Mouse (Mus musculus): ENCODE data around the gene Cnr2.

The Cnr2 gene

DNA sequence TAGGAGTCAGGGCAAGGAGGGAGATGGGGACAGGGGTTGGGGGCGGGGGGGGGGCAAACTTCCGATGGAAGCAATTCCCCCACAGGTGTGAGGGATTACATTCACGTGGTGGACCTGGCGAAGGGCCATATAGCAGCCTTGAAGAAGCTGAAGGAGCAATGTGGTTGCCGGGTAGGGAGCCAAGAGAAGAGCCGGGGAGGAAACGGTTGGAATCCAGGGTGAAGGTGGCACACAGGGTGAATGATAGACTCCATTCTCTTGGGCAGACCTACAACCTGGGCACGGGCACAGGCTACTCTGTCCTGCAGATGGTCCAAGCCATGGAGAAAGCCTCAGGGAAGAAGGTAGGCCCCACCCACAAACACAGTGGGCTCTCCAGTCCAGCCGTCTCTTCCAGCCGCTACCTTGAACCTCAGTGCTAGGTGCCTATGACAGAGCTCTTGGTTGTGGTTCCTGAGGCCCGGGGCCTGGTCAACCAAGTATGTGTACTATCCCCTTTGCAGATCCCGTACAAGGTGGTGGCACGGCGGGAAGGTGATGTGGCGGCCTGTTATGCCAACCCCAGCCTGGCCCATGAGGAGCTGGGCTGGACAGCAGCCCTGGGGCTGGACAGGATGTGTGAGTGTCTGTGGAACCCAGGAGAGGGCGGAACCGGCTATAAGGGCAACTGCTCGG lies 72.0 kb downstream of the Cnr2 start:
- no peak for DNase-seq

DNA sequence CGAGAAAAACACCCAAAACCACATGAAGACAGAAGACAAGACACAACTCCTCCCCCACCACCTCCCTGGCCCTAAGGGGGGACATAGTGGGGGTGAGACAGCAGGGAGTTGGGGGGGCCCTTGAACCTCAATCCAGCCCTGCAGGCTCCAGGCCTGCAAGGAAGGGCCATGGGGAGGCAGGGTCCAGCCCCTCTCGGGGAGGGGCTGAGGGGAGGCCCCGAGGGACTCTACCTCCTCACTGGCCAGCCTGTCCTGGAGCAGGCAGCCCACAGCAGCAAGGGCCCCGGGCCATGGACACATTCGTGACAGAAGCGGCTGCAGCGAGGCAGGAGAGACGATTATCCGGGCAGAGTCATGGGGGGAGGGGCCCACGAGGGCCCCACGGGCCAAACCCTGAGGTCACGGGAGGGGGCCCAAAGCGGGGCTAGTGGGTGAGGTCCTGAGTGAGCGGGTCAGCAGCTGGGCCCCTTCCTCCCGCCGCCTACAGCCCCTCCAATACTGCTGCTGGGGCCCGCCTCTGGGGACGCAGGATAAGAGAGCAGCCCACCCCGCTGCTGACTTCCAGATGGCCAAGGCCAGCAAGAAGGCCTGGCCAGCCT lies 73.2 kb downstream of the Cnr2 start:
- DNase-seq = no peak

DNA sequence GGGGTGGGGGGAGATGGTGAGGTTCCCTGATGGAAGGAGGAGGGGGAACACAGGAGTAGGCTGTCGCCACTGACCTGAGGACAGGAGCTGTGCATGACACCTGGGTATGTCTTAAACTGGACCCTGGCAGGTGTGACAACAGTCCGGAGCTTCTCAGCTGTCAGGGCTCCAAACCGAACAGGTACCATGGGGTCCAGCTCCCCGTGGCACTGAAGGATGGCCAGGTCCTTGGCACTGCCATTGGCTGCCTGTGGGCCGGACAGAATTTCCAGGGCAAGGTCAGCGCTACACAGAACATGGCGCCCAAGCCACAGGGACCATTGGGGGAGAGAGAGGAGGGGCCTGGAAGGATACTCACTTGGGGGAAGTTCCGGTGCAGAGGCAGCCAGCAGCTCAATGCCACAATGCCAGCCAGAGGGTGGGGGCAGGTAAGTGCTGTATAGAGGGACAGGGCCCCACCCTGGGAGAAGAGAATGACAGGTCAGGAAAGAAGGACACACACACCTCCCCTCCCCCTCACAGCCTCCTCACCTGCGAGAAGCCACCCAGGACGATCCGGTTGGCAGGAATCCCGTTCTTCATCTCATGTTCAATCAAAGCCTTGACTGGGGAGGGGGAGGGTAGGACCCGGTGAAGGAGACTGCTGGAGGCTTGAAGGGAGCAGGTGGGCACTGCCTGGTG lies 74.0 kb downstream of the Cnr2 start:
- no peak for DNase-seq

Data from kidney, postnatal 36 days (tissue).